ENCODE assay signal across 8 mouse cellular contexts in genomic region chr2:152707627-152708026, GRCm38 (mm10). TPM values are rescaled to one million over a fixed set of nuclear protein-coding genes. Genes with fewer than 3 reads are reported as not detected.
A peak's percentile ranks its signal among the peaks of the same experiment; 100 is the strongest.
DNase-seq lines count a peak whose midpoint lies in the region; ATAC-seq and TF ChIP-seq lines count a peak whose summit lies in the region.

No protein-coding gene starts in this region.

- H3K27me3 ChIP-seq in hindbrain, postnatal 0 days (ENCODE audit: insufficient read depth, low read length), result no peaks in the 10 kb centered on the region
- H3K27me3 ChIP-seq in small intestine, adult 2 months (ENCODE audit: control insufficient read depth, insufficient read depth, low read length), result no peaks in the 10 kb centered on the region

- peak overlapping the region; percentile 46 for H3K9ac ChIP-seq in hindbrain, postnatal 0 days (replicated peaks; ENCODE audit: low read length)

- no peaks in the 10 kb centered on the region for H3K9me3 ChIP-seq in hindbrain, postnatal 0 days (ENCODE audit: low read length)

- WGBS in hindbrain, postnatal 0 days, result 5% methylated on average over 31 of the region's 31 CpGs
- WGBS in small intestine, adult 2 months, result 32% methylated on average over 31 of the region's 31 CpGs

- no peak for TF ChIP-seq CTCF in hindbrain, postnatal 0 days (IDR thresholded peaks at IDR 0.05; ENCODE audit: low read depth)
- no peak for TF ChIP-seq CTCF in small intestine, adult 2 months (IDR thresholded peaks at IDR 0.05; ENCODE audit: extremely low read depth, insufficient read length, insufficient replicate concordance, low read depth, low read length)

- DNase-seq in adrenal gland, postnatal 25 days, result peak; percentile 92
- DNase-seq in embryo, embryonic 10 days (ENCODE audit: low spot score), result peak; percentile 96
- DNase-seq in gastrocnemius, postnatal 10 days, result peak; percentile 90
- peak; percentile 91 for DNase-seq in hindbrain, postnatal 0 days (ENCODE audit: low spot score)
- DNase-seq in left cerebral cortex, postnatal 10 days (ENCODE audit: extremely low spot score in 1 of 2, low spot score in 2 of 2), result peak; percentile 66 to 97
- peak; percentile 92 for DNase-seq in mesoderm, embryonic 11.5 days (ENCODE audit: low read depth, low spot score)

- H3K27ac ChIP-seq in hindbrain, postnatal 0 days, result peak overlapping the region; percentile 84
- H3K27ac ChIP-seq in small intestine, adult 2 months (ENCODE audit: insufficient read depth, low read depth, low read length), result peak overlapping the region; percentile 90

- H3K4me3 ChIP-seq in hindbrain, postnatal 0 days (ENCODE audit: low read length), result peak overlapping the region; percentile 35
- peak overlapping the region; percentile 61 for H3K4me3 ChIP-seq in small intestine, adult 2 months (ENCODE audit: low read depth, low read length)

- H3K36me3 ChIP-seq in hindbrain, postnatal 0 days (ENCODE audit: insufficient read depth, low read length), result peaks cover 21% of the 10 kb centered on the region
- H3K36me3 ChIP-seq in small intestine, adult 2 months (ENCODE audit: control insufficient read depth, insufficient read depth, low read length), result peaks cover 30% of the 10 kb centered on the region

- peak; percentile 90 for ATAC-seq in hindbrain, postnatal 0 days
- ATAC-seq in megakaryocyte-erythroid progenitor cell, adult 5-6 weeks (replicated peaks; ENCODE audit: low FRiP score, low TSS enrichment, poor library complexity, severe bottlenecking), result no peak

- H3K4me2 ChIP-seq in hindbrain, postnatal 0 days (ENCODE audit: low read depth, low read length), result peak overlapping the region; percentile 59

- TF ChIP-seq POLR2A in small intestine, adult 2 months (IDR thresholded peaks at IDR 0.05; ENCODE audit: low read depth, low read length), result no peak; the same call in 1 of the 2 replicates

- intact Hi-C loops in left cerebral cortex, postnatal 10 days (cut with DNase I), result no loop called here

- peaks cover 14% of the 10 kb centered on the region; the same call in 1 of the 2 replicates for H3K4me1 ChIP-seq in hindbrain, postnatal 0 days (ENCODE audit: insufficient read depth, low read length)
- peaks cover 14% of the 10 kb centered on the region for H3K4me1 ChIP-seq in small intestine, adult 2 months (ENCODE audit: control insufficient read depth, insufficient read depth, insufficient read length, low read length)

RNA-seq across cellular contexts. Expression of gene Mcts2, which starts 20.8 kb away (rescaled TPM):
- total RNA-seq in adrenal gland, postnatal 25 days (2021), result 34.2 and 37.9 TPM in 2 replicates
- 10 to 100 TPM; 12.5 to 19.3 TPM for total RNA-seq in gastrocnemius, postnatal 10 days (2021)
- total RNA-seq in hindbrain, postnatal 0 days (2014; rRNA removed), result 9.0 and 14.0 TPM in 2 replicates
- polyA plus RNA-seq in hindbrain, postnatal 0 days (2015; fragmentation: Nextera tagmentation; extraction: Ambion mirVana), result 29.4 and 31.2 TPM in 2 replicates
- total RNA-seq in left cerebral cortex, postnatal 10 days (2021), result 10 to 100 TPM; 22.9 to 28.1 TPM
- 1.3 and 1.7 TPM in 2 replicates for polyA plus RNA-seq in small intestine, adult 2 months (2012; rRNA removed)
- total RNA-seq in megakaryocyte-erythroid progenitor cell, adult 5-6 weeks (2014; fragmentation: Nextera tagmentation), result 12.5 and 20.3 TPM in 2 replicates
- 5.8 and 6.2 TPM in 2 replicates for total RNA-seq in megakaryocyte-erythroid progenitor cell, adult 5-6 weeks (2017)

RNA-seq across cellular contexts. Expression of gene Id1, which starts 28.4 kb away (rescaled TPM):
- 73.3 and 81.1 TPM in 2 replicates for total RNA-seq in adrenal gland, postnatal 25 days (2021)
- total RNA-seq in gastrocnemius, postnatal 10 days (2021), result 10 to 100 TPM; 17.6 to 21.1 TPM
- total RNA-seq in hindbrain, postnatal 0 days (2014; rRNA removed), result 142 and 198 TPM in 2 replicates
- polyA plus RNA-seq in hindbrain, postnatal 0 days (2015; fragmentation: Nextera tagmentation; extraction: Ambion mirVana), result 99.3 and 104 TPM in 2 replicates
- 10 to 100 TPM; 20.6 to 24.5 TPM for total RNA-seq in left cerebral cortex, postnatal 10 days (2021)
- polyA plus RNA-seq in small intestine, adult 2 months (2012; rRNA removed), result 585 and 916 TPM in 2 replicates
- not detected in 2 replicates for total RNA-seq in megakaryocyte-erythroid progenitor cell, adult 5-6 weeks (2014; fragmentation: Nextera tagmentation)
- total RNA-seq in megakaryocyte-erythroid progenitor cell, adult 5-6 weeks (2017), result not detected in 2 replicates

RNA-seq across cellular contexts. Expression of gene H13, which starts 38.4 kb away (rescaled TPM):
- 149 and 153 TPM in 2 replicates for total RNA-seq in adrenal gland, postnatal 25 days (2021)
- 10 to 100 TPM; 56.0 to 61.1 TPM for total RNA-seq in gastrocnemius, postnatal 10 days (2021)
- total RNA-seq in hindbrain, postnatal 0 days (2014; rRNA removed), result 182 and 196 TPM in 2 replicates
- 162 and 163 TPM in 2 replicates for polyA plus RNA-seq in hindbrain, postnatal 0 days (2015; fragmentation: Nextera tagmentation; extraction: Ambion mirVana)
- total RNA-seq in left cerebral cortex, postnatal 10 days (2021), result 100 to 1,000 TPM in 1 of 2 experiments, 10 to 100 TPM in 1; 99.7 to 115 TPM
- 152 and 199 TPM in 2 replicates for polyA plus RNA-seq in small intestine, adult 2 months (2012; rRNA removed)
- 66.9 and 68.1 TPM in 2 replicates for total RNA-seq in megakaryocyte-erythroid progenitor cell, adult 5-6 weeks (2014; fragmentation: Nextera tagmentation)
- total RNA-seq in megakaryocyte-erythroid progenitor cell, adult 5-6 weeks (2017), result 56.1 and 69.1 TPM in 2 replicates

RNA-seq across cellular contexts. Expression of gene Cox4i2, which starts 46.3 kb away (rescaled TPM):
- 4.2 and 4.3 TPM in 2 replicates for total RNA-seq in adrenal gland, postnatal 25 days (2021)
- total RNA-seq in gastrocnemius, postnatal 10 days (2021), result 1 to 10 TPM; 5.6 to 6.9 TPM
- total RNA-seq in hindbrain, postnatal 0 days (2014; rRNA removed), result 2.1 and 7.1 TPM in 2 replicates
- 4.8 and 6.1 TPM in 2 replicates for polyA plus RNA-seq in hindbrain, postnatal 0 days (2015; fragmentation: Nextera tagmentation; extraction: Ambion mirVana)
- 1 to 10 TPM; 1.7 to 1.8 TPM for total RNA-seq in left cerebral cortex, postnatal 10 days (2021)
- polyA plus RNA-seq in small intestine, adult 2 months (2012; rRNA removed), result 0.50 and 1.7 TPM in 2 replicates
- not detected in 2 replicates for total RNA-seq in megakaryocyte-erythroid progenitor cell, adult 5-6 weeks (2014; fragmentation: Nextera tagmentation)
- not detected in 2 replicates for total RNA-seq in megakaryocyte-erythroid progenitor cell, adult 5-6 weeks (2017)

Comparison
In these comparisons a context has a peak if more than half of its experiments do, and no peak if none do; other contexts are left out.
1. RNA of gene Id1, which starts 28.4 kb away (total RNA-seq): 142 to 198 TPM in hindbrain, postnatal 0 days, 73.3 to 81.1 TPM in adrenal gland, postnatal 25 days, 20.6 to 24.5 TPM in left cerebral cortex, postnatal 10 days and 17.6 to 21.1 TPM in gastrocnemius, postnatal 10 days; not detected in megakaryocyte-erythroid progenitor cell, adult 5-6 weeks; every median in the first group is over 10 times any median in the second.
2. Peak in every context shown above with its lines, with median percentiles within 50 percentile points of each other: DNase-seq.